Mouse (Mus musculus): ENCODE measurements around the gene Mitf. TPM values are rescaled to one million over a fixed set of nuclear protein-coding genes. Genes with fewer than 3 reads are reported as not detected.

Mitf gene
- polyA plus RNA-seq, 1 experiment from 2014 or later = 0.40 TPM

Other genes starting within 250 kb of the Mitf start
- 8.6 and 8.9 TPM in 2 replicates for gene Frmd4b, start 189.5 kb upstream of the Mitf start, polyA plus RNA-seq (2015; fragmentation: Nextera tagmentation; extraction: Ambion mirVana)